Mouse (Mus musculus) limb, embryonic 11.5 days (tissue): ENCODE data around the gene Mcam. TPM values are rescaled to one million over a fixed set of nuclear protein-coding genes. Genes with fewer than 3 reads are reported as not detected.

Experiments used
- ATAC-seq: fragments of 200-750 bp; cut with Nextera tagmentation; 2 replicates; pipeline ENCODE4 v1.8.0; 2017; ENCODE audit warnings: low read depth; ENCODE audit not compliant: insufficient number of reproducible peaks, low FRiP score, low TSS enrichment
- DNase-seq: peaks from one replicate; pipeline ENCODE4 v3.0.0-alpha.2; 2015; ENCODE audit warnings: low spot score
- H3K27ac ChIP-seq: fragments of 300-500 bp; sonication (generic); replicated peaks from 2 replicates; pipeline ENCODE4 v1.5.1; 2014; ENCODE audit warnings: low read depth, mild to moderate bottlenecking, low read length
- H3K27me3 ChIP-seq: fragments of 300-500 bp; sonication (generic); 2 replicates; pipeline ENCODE4 v1.6.1; 2014; ENCODE audit warnings: mild to moderate bottlenecking, low read length, mixed read lengths; ENCODE audit not compliant: control insufficient read depth, insufficient read depth
- H3K36me3 ChIP-seq: fragments of 300-500 bp; sonication (generic); 2 replicates; pipeline ENCODE4 v1.6.1; 2014; ENCODE audit warnings: mild to moderate bottlenecking, low read length, moderate library complexity, mixed read lengths; ENCODE audit not compliant: control insufficient read depth, insufficient read depth
- H3K4me1 ChIP-seq: fragments of 300-500 bp; sonication (generic); 2 replicates; pipeline ENCODE4 v1.6.1; 2014; ENCODE audit warnings: low read length, mixed read lengths; ENCODE audit not compliant: control insufficient read depth, insufficient read depth
- H3K4me2 ChIP-seq: fragments of 300-500 bp; sonication (generic); 2 replicates; pipeline ENCODE4 v1.6.1; 2014; ENCODE audit warnings: low read depth, mild to moderate bottlenecking, moderate library complexity; ENCODE audit not compliant: severe bottlenecking
- H3K4me3 ChIP-seq: fragments of 300-500 bp; sonication (generic); 2 replicates; pipeline ENCODE4 v1.5.1; 2014; ENCODE audit warnings: low read depth, low read length
- H3K9ac ChIP-seq: fragments of 300-500 bp; sonication (generic); 2 replicates; pipeline ENCODE4 v1.6.1; 2014; ENCODE audit warnings: mild to moderate bottlenecking, low read length
- H3K9me3 ChIP-seq: fragments of 300-500 bp; sonication (generic); 2 replicates; pipeline ENCODE4 v1.6.1; 2016; ENCODE audit warnings: low read length; ENCODE audit not compliant: control insufficient read depth
- WGBS: fragments of 180-500 bp; shearing (Covaris S2); extraction: QIAGEN DNeasy Blood & Tissue Kit; methylation state at CpG from one replicate; pipeline ENCODE4 v1.1.7; 2014; 5-methylcytosine and 5-hydroxymethylcytosine counted together
- polyA plus RNA-seq: library from polyadenylated mRNA; unstranded; fragments of >200 nt; fragmentation: Nextera tagmentation; extraction: Ambion mirVana; gene quantifications from 2 replicates; pipeline ENCODE4 v1.2.1, GENCODE M21; 2014

Gene Mcam
- polyA plus RNA-seq, 1 experiment from 2014 or later, result 12.7 TPM

DNA sequence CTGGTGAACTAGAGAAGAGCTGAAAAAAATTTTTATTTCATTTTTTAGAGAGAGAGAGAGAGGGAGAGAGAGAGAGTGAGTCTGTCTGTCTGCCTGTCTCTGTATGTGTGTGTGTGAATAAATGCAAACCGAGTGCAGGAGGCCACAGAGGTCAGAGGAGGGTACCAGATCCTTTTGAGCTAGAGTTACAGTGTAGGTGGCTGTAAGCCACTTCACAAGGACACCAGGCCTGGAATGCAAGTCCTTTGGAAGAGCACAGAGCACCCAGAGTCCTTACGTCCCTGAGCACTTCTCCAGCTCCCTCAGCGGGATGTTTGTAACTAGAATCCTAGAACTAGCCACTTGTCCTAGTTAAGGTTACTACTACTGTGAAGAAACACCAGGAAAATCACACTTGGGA, 25.6 kb downstream of the Mcam start:
- H3K27me3 ChIP-seq, result no peaks in the 10 kb centered on the region
- no peaks in the 10 kb centered on the region for H3K9me3 ChIP-seq
- no peak for ATAC-seq
- no peaks in the 10 kb centered on the region for H3K4me1 ChIP-seq
- no peak overlapping the region for H3K27ac ChIP-seq
- WGBS, result 85% methylated on average over 3 of the region's 3 CpGs
- DNase-seq, result no peak
- no peak overlapping the region for H3K4me2 ChIP-seq
- H3K4me3 ChIP-seq, result no peak overlapping the region
- no peak overlapping the region for H3K9ac ChIP-seq
- H3K36me3 ChIP-seq, result peaks cover 29% of the 10 kb centered on the region; the same call in 1 of the 2 replicates

DNA sequence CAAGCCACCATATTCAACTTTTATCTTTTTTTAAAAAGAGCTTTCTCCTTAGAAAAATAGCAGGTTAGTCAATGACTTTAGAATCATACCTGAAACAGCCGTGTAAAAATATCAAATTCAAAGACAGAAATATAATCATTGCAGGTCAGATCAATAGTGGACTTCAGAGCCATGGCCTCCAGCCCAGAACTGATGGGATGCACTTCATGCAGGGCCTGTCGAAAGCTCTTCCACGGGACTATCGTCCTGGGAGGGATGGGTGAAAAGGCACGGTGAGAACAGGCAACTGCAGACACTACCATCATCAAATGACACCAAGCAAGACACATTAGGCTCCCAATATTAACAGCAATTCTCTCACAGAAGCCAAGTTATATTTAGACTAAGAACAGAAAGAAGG, 34.7 kb downstream of the Mcam start:
- no peak for DNase-seq
- no peaks in the 10 kb centered on the region for H3K27me3 ChIP-seq
- H3K9ac ChIP-seq, result no peak overlapping the region
- no peak overlapping the region for H3K27ac ChIP-seq
- WGBS, result 89% methylated on average over 5 of the region's 5 CpGs
- no peak overlapping the region for H3K4me2 ChIP-seq
- no peak overlapping the region for H3K4me3 ChIP-seq
- no peaks in the 10 kb centered on the region for H3K9me3 ChIP-seq
- peaks cover 7% of the 10 kb centered on the region; the same call in 1 of the 2 replicates for H3K36me3 ChIP-seq
- H3K4me1 ChIP-seq, result no peaks in the 10 kb centered on the region
- no peak for ATAC-seq

DNA sequence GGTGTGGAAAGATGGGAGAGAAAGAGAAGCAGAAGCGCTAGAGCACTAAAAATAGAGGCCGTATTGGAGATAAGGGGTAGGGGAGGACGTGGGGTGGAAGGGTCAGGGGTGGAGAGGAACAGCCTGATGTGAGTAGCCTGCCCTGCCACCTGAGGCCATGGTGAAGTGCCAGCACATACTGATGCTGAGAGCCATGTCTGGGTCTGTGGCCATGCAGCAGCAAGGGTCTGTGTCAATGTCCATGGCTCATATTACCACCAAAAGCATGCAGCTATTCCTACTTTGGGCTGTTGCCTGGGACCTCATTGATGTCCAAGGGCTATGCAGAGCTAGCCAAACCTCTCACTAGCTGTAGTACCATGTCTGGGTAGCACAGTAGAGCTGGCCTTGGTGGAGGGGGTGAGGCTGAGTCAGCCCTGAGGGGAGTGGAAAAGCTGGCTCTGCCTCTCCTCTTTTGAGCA, 36.5 kb downstream of the Mcam start:
- no peaks in the 10 kb centered on the region for H3K4me1 ChIP-seq
- no peak overlapping the region for H3K4me2 ChIP-seq
- H3K4me3 ChIP-seq, result no peak overlapping the region
- H3K27me3 ChIP-seq, result no peaks in the 10 kb centered on the region
- H3K36me3 ChIP-seq, result peaks cover 4% of the 10 kb centered on the region; the same call in 1 of the 2 replicates
- ATAC-seq, result no peak
- H3K27ac ChIP-seq, result no peak overlapping the region
- no peaks in the 10 kb centered on the region for H3K9me3 ChIP-seq
- DNase-seq, result no peak
- no peak overlapping the region for H3K9ac ChIP-seq
- 90% methylated on average over 3 of the region's 3 CpGs for WGBS

DNA sequence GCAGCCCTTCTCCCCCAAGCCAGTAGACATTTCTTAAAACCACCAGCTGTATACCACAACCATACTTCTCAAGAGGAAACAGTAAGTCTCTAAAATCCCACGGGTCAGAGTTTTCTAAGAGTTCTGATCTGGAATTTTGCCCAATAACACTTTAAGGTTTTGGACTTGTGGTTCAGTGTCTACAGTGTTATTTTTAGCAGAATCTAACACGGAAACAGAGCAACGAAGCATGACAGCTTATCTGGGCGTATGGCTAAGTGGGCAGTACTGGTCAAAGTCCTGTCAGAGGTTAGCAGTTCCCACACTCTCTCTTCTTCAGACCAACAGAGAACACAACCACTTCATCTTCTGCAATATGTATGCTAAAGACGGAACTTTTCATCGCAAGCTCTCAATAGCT, 41.3 kb downstream of the Mcam start:
- no peaks in the 10 kb centered on the region for H3K4me1 ChIP-seq
- H3K9ac ChIP-seq, result no peak overlapping the region
- peaks cover 2% of the 10 kb centered on the region; the same call in 1 of the 2 replicates for H3K36me3 ChIP-seq
- 0 out of 2 replicates have a peak, but pooled peaks cover 3% of the 10 kb centered on the region for H3K9me3 ChIP-seq
- H3K27ac ChIP-seq, result no peak overlapping the region
- H3K4me2 ChIP-seq, result no peak overlapping the region
- ATAC-seq (no peak), DNase-seq (no peak)
- no peaks in the 10 kb centered on the region for H3K27me3 ChIP-seq
- no peak overlapping the region for H3K4me3 ChIP-seq
- WGBS, result 91% methylated on average over 6 of the region's 6 CpGs

DNA sequence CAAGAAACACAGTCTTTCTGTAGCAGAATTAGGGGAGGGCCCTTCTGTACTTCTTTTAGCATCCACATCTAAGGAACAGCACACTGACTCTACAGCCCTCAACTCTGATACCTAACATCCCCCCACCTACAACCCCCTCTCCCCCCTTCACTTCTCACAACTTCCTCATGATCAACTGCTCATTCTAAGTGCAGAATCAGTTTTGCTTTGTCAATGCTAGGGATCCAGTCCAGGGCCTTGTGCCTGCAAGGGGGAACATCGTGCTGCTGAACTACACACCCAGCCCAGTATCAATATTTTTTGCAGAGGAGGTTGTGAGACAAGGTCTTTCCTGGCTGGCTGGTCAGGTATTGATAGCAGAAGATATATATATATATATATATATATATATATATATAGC, 41.7 kb downstream of the Mcam start:
- H3K9ac ChIP-seq, result no peak overlapping the region
- no peak for DNase-seq
- no peak overlapping the region for H3K4me2 ChIP-seq
- ATAC-seq, result no peak
- no peaks in the 10 kb centered on the region for H3K27me3 ChIP-seq
- no peak overlapping the region for H3K4me3 ChIP-seq
- 0 out of 2 replicates have a peak, but pooled peaks cover 3% of the 10 kb centered on the region for H3K9me3 ChIP-seq
- H3K27ac ChIP-seq, result no peak overlapping the region
- H3K36me3 ChIP-seq, result peaks cover 2% of the 10 kb centered on the region; the same call in 1 of the 2 replicates
- H3K4me1 ChIP-seq, result no peaks in the 10 kb centered on the region
- 89% methylated on average over 1 of the region's 1 CpGs for WGBS

DNA sequence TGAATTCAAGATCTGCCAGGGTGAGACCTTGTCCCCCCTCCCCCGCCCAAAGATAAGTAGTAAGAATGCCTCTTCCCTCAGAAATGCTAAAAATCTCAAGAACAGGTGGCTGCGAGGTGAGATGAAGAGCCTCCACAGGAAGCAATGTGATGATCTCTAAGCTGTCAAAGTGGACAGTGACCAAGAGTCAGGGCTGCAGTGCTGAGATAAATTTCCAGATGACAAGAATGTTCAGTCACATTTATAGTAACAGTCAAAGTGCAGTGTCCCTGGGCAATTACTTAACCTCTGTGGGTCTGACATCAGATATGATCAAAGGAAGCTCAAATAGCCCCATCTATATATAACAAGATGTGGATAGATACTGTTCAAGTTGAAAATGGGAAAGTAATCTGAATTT, 43.1 kb downstream of the Mcam start:
- no peak for DNase-seq
- H3K27me3 ChIP-seq, result no peaks in the 10 kb centered on the region
- 0 out of 2 replicates have a peak, but pooled peaks cover 3% of the 10 kb centered on the region for H3K9me3 ChIP-seq
- no peak overlapping the region for H3K4me2 ChIP-seq
- WGBS, result 94% methylated on average over 2 of the region's 2 CpGs
- peaks cover 2% of the 10 kb centered on the region; the same call in 1 of the 2 replicates for H3K36me3 ChIP-seq
- H3K4me3 ChIP-seq, result no peak overlapping the region
- H3K27ac ChIP-seq, result no peak overlapping the region
- ATAC-seq, result no peak
- no peaks in the 10 kb centered on the region for H3K4me1 ChIP-seq
- no peak overlapping the region for H3K9ac ChIP-seq

DNA sequence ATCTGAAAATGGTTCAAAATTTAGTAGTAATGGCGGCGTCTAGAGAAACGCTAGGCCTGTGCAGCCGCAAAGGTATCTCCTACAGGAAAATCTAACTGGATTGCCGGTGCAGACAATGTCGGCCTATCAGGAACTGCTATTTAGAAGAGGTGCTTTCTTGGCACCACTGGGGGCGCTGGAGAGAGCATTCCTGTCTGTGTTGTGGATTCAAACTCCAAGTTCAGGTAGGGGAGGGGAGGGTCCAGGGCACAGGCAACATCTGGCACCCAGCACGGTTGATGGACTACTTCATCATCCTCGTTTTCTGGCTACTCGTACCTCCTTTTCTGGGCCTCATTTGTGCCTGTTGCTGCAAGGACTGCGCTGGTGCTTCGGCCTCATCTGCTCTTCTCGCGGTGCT, 44.1 kb downstream of the Mcam start:
- no peaks in the 10 kb centered on the region for H3K27me3 ChIP-seq
- no peak for ATAC-seq
- H3K4me3 ChIP-seq, result no peak overlapping the region
- 84% methylated on average over 14 of the region's 14 CpGs for WGBS
- H3K9ac ChIP-seq, result no peak overlapping the region
- no peak overlapping the region for H3K27ac ChIP-seq
- H3K36me3 ChIP-seq, result no peaks in the 10 kb centered on the region
- DNase-seq, result peak; percentile 37
- H3K4me1 ChIP-seq, result no peaks in the 10 kb centered on the region
- 0 out of 2 replicates have a peak, but pooled peaks cover 3% of the 10 kb centered on the region for H3K9me3 ChIP-seq
- no peak overlapping the region for H3K4me2 ChIP-seq

DNA sequence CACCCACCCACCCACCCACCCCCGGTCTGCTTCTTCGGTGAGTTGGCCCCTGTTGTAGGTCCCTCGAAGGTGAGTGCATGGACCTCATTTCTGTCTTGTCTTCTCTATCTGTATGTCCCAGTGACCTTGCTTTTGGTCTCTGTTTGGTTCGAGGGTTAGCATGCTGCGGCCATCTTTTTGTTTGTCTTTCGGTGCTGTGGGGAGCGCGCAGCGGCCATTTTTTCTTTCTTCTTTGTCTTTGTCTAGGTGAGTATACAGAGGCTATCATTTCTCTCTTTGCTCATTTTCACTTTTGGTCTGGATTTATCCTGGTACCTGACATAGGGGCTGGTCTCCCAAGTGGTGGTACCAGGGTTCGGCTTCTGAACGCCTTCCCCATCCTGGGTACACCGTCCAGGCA, 44.5 kb downstream of the Mcam start:
- Histone ChIP-seq H3K36me3 (no peaks in the 10 kb centered on the region), H3K4me1 (no peaks in the 10 kb centered on the region), H3K4me3 (no peak overlapping the region), H3K9me3 (0 out of 2 replicates have a peak, but pooled peaks cover 3% of the 10 kb centered on the region), H3K4me2 (no peak overlapping the region), H3K27me3 (no peaks in the 10 kb centered on the region), H3K27ac (no peak overlapping the region), H3K9ac (no peak overlapping the region)
- no peak for ATAC-seq
- DNase-seq, result no peak
- WGBS, result 97% methylated on average over 12 of the region's 12 CpGs

DNA sequence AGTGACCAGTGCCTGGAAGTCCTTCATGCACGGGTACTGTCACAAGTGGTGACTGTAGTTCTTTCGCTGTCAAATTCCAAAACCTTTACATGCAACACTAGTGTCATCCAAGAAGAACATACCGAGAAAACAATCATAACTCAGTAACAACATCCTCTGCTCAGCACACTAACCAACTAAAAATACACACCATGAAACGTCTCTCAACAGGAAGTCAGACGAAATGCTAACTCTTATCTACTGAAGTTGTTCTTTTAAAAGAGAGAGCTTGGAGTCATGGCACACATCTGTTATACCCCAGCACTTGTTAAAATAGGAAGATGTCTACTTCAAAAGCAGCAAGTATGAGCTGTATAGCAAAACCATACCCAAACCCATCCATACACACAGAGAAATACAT, 47.3 kb downstream of the Mcam start:
- H3K36me3 ChIP-seq, result no peaks in the 10 kb centered on the region
- H3K4me3 ChIP-seq, result no peak overlapping the region
- 92% methylated on average over 5 of the region's 5 CpGs for whole genome bisulfite sequencing
- no peaks in the 10 kb centered on the region for H3K4me1 ChIP-seq
- ATAC-seq (no peak), DNase-seq (no peak)
- no peak overlapping the region for H3K9ac ChIP-seq
- no peaks in the 10 kb centered on the region for H3K27me3 ChIP-seq
- no peak overlapping the region for H3K27ac ChIP-seq
- H3K4me2 ChIP-seq, result no peak overlapping the region
- 0 out of 2 replicates have a peak, but pooled peaks cover 3% of the 10 kb centered on the region for H3K9me3 ChIP-seq
